Mouse (Mus musculus): ENCODE results near the gene BC035044.
A peak's percentile ranks its signal among the peaks of the same experiment; 100 is the strongest.
"Not testable (repeated sequence)": the region's sequence is repeated elsewhere in the genome, so short reads cannot be mapped to it uniquely, and the experiment has no call there.

The BC035044 gene

DNA sequence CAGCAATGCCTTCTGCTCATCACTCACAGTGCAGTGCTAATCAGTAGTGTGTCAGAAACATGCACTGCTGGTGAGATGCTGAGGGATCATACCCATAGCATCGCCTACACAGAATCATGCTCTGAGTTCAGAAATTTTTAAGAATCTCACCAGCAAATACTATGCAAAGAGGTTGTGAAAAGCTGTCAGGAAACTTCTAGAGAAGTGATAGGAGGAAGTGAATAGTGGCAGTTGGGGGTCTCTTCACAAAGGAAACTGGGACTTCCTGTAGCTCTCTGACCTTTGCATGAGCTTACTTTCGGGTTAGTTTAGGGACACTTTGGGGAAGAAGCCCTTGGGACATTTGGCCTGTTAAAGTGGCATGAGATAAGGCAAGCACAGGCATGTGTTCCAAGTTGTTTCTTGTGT, at the start of gene BC035044:
BC035044 (minus strand) TSS at position 179 of the 408 bp plus-strand sequence.
- DNase-seq: no peak

DNA sequence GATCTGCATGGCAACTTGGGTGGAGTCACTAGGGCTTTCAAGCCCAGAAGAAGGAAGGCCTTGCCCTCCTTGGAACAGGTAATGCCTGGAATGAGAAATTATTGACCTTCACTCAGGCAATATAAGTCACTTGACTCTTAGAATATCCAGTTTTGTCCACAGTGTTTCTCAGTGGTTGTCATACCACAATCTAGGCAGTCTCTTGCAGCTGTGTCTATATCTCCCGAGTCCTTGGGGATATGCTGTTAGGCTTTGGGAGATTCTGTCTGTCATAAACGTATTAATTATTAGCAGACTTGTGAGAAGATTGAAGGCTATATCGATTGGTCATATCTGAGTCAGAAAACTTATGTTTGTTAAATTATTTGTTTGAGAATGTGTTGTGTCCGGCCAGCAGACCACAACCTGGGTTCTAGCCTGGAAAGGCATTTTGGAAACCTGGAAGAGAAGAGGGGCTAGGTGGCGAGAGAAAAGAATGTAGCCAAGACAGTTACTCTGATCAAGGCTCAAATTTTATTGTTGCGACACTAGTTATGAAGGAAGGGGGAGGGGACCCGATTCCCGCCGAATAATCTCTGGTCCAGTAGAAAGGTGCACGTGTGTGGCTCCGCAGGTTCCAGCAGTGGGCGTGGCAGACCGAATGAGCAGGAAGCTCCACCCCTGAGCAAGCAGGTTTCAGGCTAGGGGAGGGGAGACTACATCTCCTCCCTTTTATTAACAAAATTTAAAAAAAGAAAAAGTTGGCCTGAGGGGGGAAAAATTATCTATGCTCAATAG, 45.2 kb upstream of the BC035044 start:
- not testable (repeated sequence) for DNase-seq

GRCm38 (mm10) chr6:128934081-128934480, 43.2 kb upstream of the BC035044 start, which contains the start of gene Clec2g:
Gene Clec2g, plus strand, starts transcription at chr6:128934381.
- DNase-seq: not testable (repeated sequence)

DNA sequence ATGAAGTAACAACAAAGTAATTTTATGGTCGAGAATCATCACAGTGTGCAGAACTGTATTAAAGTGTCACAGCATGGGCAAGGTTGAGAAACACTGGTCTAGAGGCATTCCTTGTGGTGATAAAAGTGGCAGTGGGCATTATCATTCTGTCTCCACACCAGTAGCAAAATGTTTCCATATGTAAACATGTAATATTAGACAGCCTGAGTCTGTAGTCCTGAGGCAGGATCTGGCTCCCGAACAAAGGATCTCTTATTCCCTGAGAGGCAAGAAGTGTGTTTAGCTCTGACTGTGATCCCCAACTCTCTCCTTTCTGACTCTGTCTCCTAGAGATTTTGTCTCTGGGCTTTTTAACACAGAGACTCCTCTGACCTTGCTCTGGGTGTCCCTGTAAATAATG, 42.1 kb upstream of the BC035044 start:
- no peak for DNase-seq

- DNase-seq: no peak
These were observed 26.4 kb upstream of the BC035044 start for GRCm38 (mm10) chr6:128917322-128917721.

DNA sequence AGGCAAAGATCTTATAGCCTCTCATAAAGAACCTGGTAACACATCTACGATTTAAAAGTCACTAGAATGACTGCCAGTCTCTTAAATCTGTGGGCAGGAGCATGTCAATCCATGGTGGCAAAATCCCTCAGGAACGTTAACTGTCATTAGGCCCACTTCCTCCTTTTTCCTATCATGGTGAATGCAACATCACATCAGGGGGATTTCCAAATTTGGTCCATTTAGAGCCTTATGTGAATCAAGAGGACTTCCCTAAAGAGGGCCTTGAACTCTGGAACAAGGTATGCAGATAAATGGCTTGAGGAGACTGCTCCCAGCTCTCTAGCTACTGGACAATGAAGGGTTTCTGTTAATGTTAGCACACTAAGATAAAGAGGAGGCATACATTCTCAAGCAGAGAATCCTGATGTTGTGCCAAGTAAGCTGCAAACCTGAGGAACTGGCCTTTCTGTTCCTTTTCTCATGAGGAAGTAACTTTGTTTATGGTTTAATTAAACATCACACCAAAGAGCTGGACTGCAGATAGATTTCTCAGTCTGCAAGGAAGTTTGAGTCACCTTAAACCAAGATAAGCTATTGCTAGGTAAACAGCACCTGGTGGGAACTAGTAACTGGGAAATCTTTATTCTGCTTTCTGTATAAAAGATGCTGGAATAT, 22.8 kb upstream of the BC035044 start:
- no peak for DNase-seq

DNA sequence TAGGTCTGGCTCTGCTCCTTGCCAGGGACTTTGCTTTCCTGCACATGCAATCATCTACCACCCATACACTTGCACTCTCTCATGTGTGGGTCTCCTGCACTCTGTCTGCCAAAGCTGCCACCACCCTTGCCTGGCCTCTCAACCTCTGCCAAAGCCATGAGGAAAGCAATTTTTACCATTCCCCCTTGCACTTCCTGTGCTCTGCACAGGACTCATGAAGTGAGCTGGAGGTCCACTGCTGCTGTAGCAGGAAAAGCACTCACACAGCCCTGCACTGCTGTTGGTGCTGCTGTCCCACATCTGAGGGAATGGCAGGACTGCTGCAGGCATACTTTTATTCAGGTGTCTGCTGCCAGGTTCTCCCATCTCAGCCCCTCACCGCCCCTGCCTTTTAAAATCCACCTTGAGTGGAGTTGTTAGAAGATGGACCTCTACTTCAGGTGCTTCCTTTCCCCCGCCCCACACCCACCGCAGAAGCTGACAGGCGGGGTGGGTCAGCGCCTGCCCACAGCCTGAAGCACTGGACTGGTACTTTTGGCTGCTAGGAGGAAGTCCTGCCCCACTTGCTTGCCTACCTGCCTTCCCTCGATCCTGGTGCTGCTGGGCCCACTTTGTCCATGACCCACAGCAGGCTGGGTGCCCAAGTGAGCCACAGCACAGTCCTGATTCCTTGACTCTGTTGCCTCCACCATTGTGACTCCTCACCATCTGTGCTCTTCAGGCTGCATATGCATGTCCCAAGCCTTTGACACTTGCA, 10.0 kb upstream of the BC035044 start:
- DNase-seq: not testable (repeated sequence)

GRCm38 (mm10) chr6:128900044-128900443, 9.1 kb upstream of the BC035044 start:
- no peak for DNase-seq

GRCm38 (mm10) chr6:128895404-128896001, 4.6 kb upstream of the BC035044 start:
- no peak for DNase-seq

GRCm38 (mm10) chr6:128888834-128889233, 2.1 kb downstream of the BC035044 start:
- no peak for DNase-seq

- not testable (repeated sequence) for DNase-seq
These were observed 3.7 kb downstream of the BC035044 start, which contains the start of gene Clec2i for GRCm38 (mm10) chr6:128887091-128887790. Gene Clec2i, plus strand, starts transcription at chr6:128887588.

GRCm38 (mm10) chr6:128871910-128872610, 18.9 kb downstream of the BC035044 start:
- DNase-seq: no peak

DNA sequence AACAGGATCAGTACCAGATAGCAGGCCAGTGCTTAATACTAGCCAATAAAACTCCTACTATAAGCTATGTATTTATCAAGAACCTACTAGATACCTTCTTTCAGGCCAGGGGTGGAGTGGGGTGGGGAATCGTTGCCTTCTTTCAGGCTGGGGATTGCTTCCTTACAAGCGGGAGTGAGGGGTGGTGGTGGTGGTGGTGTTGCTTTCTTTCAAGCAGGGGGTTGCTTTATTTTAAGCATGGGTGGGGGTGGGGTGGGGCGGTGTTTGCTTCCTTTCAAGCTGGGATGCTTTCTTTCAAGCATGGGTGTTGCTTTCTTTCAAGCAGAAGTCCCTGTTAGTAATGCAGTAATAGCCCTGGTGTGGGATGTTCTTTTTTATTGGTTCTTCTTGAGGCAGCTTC, 22.1 kb downstream of the BC035044 start:
- no peak for DNase-seq

GRCm38 (mm10) chr6:128857976-128858375, 33.0 kb downstream of the BC035044 start:
- no peak for DNase-seq

DNA sequence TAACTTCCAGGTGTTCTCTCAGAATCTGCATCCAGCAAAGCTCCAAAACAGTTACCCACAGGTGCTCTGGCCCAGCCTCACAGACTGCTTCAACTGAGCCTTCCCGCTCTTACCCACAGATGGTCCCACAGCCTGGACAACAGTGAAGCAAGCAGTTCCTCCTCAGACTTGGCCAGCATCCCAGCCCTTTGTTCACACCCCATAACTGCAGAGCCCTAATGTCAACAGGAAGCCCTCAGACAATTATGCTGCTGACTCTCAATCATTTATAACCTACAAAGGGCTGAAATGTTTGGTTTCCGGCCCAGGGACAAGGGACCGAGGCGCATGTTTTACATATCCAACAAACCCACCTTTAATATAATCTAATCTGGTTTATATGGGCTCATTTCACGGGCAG, 34.7 kb downstream of the BC035044 start:
- peak; percentile 77 to 83 for DNase-seq

- DNase-seq: no peak
These were observed 35.4 kb downstream of the BC035044 start for GRCm38 (mm10) chr6:128855477-128855876.

DNA sequence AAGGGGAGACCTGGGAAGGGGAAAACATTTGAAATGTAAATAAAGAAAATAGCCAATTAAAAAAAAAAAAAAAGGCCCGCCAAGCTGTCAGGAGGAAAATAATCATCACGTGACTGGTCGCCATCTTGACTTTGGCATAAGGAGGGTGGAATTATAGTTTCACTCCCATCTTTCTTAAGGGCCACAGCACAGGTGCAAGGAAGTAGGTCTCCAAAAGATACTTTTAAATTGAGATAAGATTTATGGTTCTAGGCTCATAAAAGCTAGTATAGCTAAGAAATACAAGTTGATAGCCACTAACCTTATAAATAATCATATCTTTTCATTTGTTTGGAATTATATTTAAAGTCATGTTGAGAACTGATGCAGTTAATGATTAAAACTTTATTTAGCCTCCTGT, 36.0 kb downstream of the BC035044 start:
- no peak for DNase-seq

- DNase-seq: peak; percentile 81 to 87
These were observed 36.7 kb downstream of the BC035044 start for GRCm38 (mm10) chr6:128854024-128854820.

DNA sequence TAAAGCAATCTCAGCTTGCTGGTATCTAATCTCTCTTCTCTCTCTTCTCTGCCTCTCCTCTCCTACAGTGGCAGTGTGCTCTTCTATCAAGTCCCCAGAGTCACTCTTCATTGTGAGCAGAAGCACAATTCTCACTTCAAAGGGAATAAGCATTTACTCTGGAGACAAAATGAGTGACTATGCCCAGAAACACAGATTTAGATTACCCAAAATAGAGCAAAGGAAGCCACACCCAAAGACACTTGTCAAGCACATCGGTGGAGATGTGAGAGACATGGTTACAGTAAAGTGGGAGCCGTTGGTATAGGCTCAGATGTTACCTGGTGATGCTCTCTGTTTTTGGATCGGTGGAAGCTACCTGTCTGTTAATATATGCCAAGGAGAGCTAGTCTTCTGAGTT, 38.2 kb downstream of the BC035044 start:
- DNase-seq: no peak

- no peak for DNase-seq
These were observed 39.8 kb downstream of the BC035044 start for GRCm38 (mm10) chr6:128851151-128851550.

GRCm38 (mm10) chr6:128850671-128851070, 40.3 kb downstream of the BC035044 start:
- DNase-seq: no peak
